Mouse (Mus musculus) limb, embryonic 10.5 days (tissue): ENCODE data around the gene Cntnap5a. TPM values are rescaled to one million over a fixed set of nuclear protein-coding genes. Genes with fewer than 3 reads are reported as not detected.
"Not testable (repeated sequence)": the region's sequence is repeated elsewhere in the genome, so short reads cannot be mapped to it uniquely, and the experiment has no call there.

Experiments
- DNase-seq: peaks from one replicate; pipeline ENCODE4 v3.0.0-alpha.2; 2017; ENCODE audit warnings: low spot score
- H3K27ac ChIP-seq: fragments of 300-500 bp; sonication (generic); 2 replicates; pipeline ENCODE4 v1.5.1; 2016; ENCODE audit warnings: mild to moderate bottlenecking
- H3K27me3 ChIP-seq: fragments of 300-500 bp; sonication (generic); 2 replicates; pipeline ENCODE4 v1.6.1; 2016; ENCODE audit warnings: low read depth, mild to moderate bottlenecking; ENCODE audit not compliant: poor library complexity, severe bottlenecking
- H3K36me3 ChIP-seq: fragments of 300-500 bp; sonication (generic); 2 replicates; pipeline ENCODE4 v1.6.1; 2016; ENCODE audit warnings: mild to moderate bottlenecking, moderate library complexity
- H3K4me1 ChIP-seq: fragments of 300-500 bp; sonication (generic); 2 replicates; pipeline ENCODE4 v1.6.1; 2016
- H3K4me3 ChIP-seq: fragments of 300-500 bp; sonication (generic); 2 replicates; pipeline ENCODE4 v1.5.1; 2016; ENCODE audit warnings: mild to moderate bottlenecking, moderate library complexity
- H3K9me3 ChIP-seq: fragments of 300-500 bp; sonication (generic); replicated peaks from 2 replicates; pipeline ENCODE4 v1.6.1; 2016; ENCODE audit warnings: mild to moderate bottlenecking
- WGBS: fragments of 180-500 bp; shearing (Covaris S2); methylation state at CpG from one replicate; pipeline ENCODE4 v1.1.7; 2016; 5-methylcytosine and 5-hydroxymethylcytosine counted together
- polyA plus RNA-seq: library from polyadenylated mRNA; unstranded; fragments of >200 nt; fragmentation: Nextera tagmentation; extraction: Ambion mirVana; gene quantifications from 2 replicates; pipeline ENCODE4 v1.2.1, GENCODE M21; 2016

Gene Cntnap5a
- polyA plus RNA-seq, 1 experiment from 2014 or later: not detected

GRCm38 (mm10) chr1:116127085-116127484, 442.5 kb downstream of the Cntnap5a start:
- H3K27me3 ChIP-seq: no peaks in the 10 kb centered on the region
- H3K4me1 ChIP-seq: no peaks in the 10 kb centered on the region
- H3K9me3 ChIP-seq: no peaks in the 10 kb centered on the region
- DNase-seq: no peak
- no peaks in the 10 kb centered on the region for H3K36me3 ChIP-seq
- H3K4me3 ChIP-seq: no peak overlapping the region
- no peak overlapping the region for H3K27ac ChIP-seq
- WGBS: 77% methylated on average over 2 of the region's 2 CpGs

- Histone ChIP-seq H3K27me3 (no peaks in the 10 kb centered on the region), H3K4me3 (no peak overlapping the region), H3K9me3 (no peaks in the 10 kb centered on the region), H3K27ac (no peak overlapping the region), H3K36me3 (no peaks in the 10 kb centered on the region), H3K4me1 (no peaks in the 10 kb centered on the region)
- 73% methylated on average over 1 of the region's 1 CpGs for WGBS
- DNase-seq: no peak
These were observed 444.1 kb downstream of the Cntnap5a start for GRCm38 (mm10) chr1:116128450-116129246.

GRCm38 (mm10) chr1:116132471-116132870, 447.9 kb downstream of the Cntnap5a start:
- Histone ChIP-seq H3K27ac (no peak overlapping the region), H3K4me1 (no peaks in the 10 kb centered on the region), H3K27me3 (no peaks in the 10 kb centered on the region), H3K9me3 (no peaks in the 10 kb centered on the region), H3K36me3 (no peaks in the 10 kb centered on the region), H3K4me3 (no peak overlapping the region)
- DNase-seq: no peak

GRCm38 (mm10) chr1:116149764-116150369, 465.3 kb downstream of the Cntnap5a start:
- H3K9me3 ChIP-seq: no peaks in the 10 kb centered on the region
- H3K4me3 ChIP-seq: no peak overlapping the region
- H3K27me3 ChIP-seq: no peaks in the 10 kb centered on the region
- H3K27ac ChIP-seq: no peak overlapping the region
- H3K36me3 ChIP-seq: no peaks in the 10 kb centered on the region
- H3K4me1 ChIP-seq: no peaks in the 10 kb centered on the region
- DNase-seq: no peak

GRCm38 (mm10) chr1:116184471-116184870, 499.9 kb downstream of the Cntnap5a start:
- Histone ChIP-seq H3K27me3 (no peaks in the 10 kb centered on the region), H3K9me3 (no peaks in the 10 kb centered on the region), H3K27ac (no peak overlapping the region), H3K4me1 (no peaks in the 10 kb centered on the region), H3K36me3 (no peaks in the 10 kb centered on the region), H3K4me3 (no peak overlapping the region)
- DNase-seq: no peak
- whole genome bisulfite sequencing: 96% methylated on average over 2 of the region's 2 CpGs

GRCm38 (mm10) chr1:116188142-116188541, 503.6 kb downstream of the Cntnap5a start:
- not testable (repeated sequence) for H3K4me3 ChIP-seq, DNase-seq, H3K27ac ChIP-seq, H3K9me3 ChIP-seq, H3K4me1 ChIP-seq, H3K36me3 ChIP-seq, H3K27me3 ChIP-seq
- WGBS: 84% methylated on average over 1 of the region's 1 CpGs

GRCm38 (mm10) chr1:116192299-116192698, 507.7 kb downstream of the Cntnap5a start:
- H3K27me3 ChIP-seq: no peaks in the 10 kb centered on the region
- no peaks in the 10 kb centered on the region for H3K4me1 ChIP-seq
- 90% methylated on average over 2 of the region's 2 CpGs for WGBS
- H3K9me3 ChIP-seq: no peaks in the 10 kb centered on the region
- no peaks in the 10 kb centered on the region for H3K36me3 ChIP-seq
- no peak overlapping the region for H3K27ac ChIP-seq
- DNase-seq: no peak
- H3K4me3 ChIP-seq: no peak overlapping the region

- Histone ChIP-seq H3K36me3 (no peaks in the 10 kb centered on the region), H3K4me3 (no peak overlapping the region), H3K9me3 (no peaks in the 10 kb centered on the region), H3K27me3 (no peaks in the 10 kb centered on the region), H3K4me1 (no peaks in the 10 kb centered on the region), H3K27ac (no peak overlapping the region)
- no peak for DNase-seq
These were observed 532.3 kb downstream of the Cntnap5a start for GRCm38 (mm10) chr1:116216883-116217282.

- Histone ChIP-seq H3K36me3 (no peaks in the 10 kb centered on the region), H3K4me1 (no peaks in the 10 kb centered on the region), H3K27me3 (no peaks in the 10 kb centered on the region), H3K9me3 (no peaks in the 10 kb centered on the region), H3K27ac (no peak overlapping the region), H3K4me3 (no peak overlapping the region)
- DNase-seq: no peak
These were observed 556.0 kb downstream of the Cntnap5a start for GRCm38 (mm10) chr1:116240538-116240937.

GRCm38 (mm10) chr1:116243856-116244255, 559.3 kb downstream of the Cntnap5a start:
- no peaks in the 10 kb centered on the region for H3K9me3 ChIP-seq
- no peaks in the 10 kb centered on the region for H3K4me1 ChIP-seq
- H3K27me3 ChIP-seq: no peaks in the 10 kb centered on the region
- WGBS: 91% methylated on average over 2 of the region's 2 CpGs
- H3K36me3 ChIP-seq: no peaks in the 10 kb centered on the region
- DNase-seq: no peak
- no peak overlapping the region for H3K27ac ChIP-seq
- no peak overlapping the region for H3K4me3 ChIP-seq

GRCm38 (mm10) chr1:116281144-116281543, 596.6 kb downstream of the Cntnap5a start:
- no peaks in the 10 kb centered on the region for H3K27me3 ChIP-seq
- no peaks in the 10 kb centered on the region for H3K36me3 ChIP-seq
- no peak for DNase-seq
- H3K27ac ChIP-seq: no peak overlapping the region
- no peak overlapping the region for H3K4me3 ChIP-seq
- no peaks in the 10 kb centered on the region for H3K9me3 ChIP-seq
- no peaks in the 10 kb centered on the region for H3K4me1 ChIP-seq

GRCm38 (mm10) chr1:116283968-116284367, 599.4 kb downstream of the Cntnap5a start:
- Histone ChIP-seq H3K4me3 (no peak overlapping the region), H3K36me3 (no peaks in the 10 kb centered on the region), H3K9me3 (no peaks in the 10 kb centered on the region), H3K4me1 (no peaks in the 10 kb centered on the region), H3K27ac (no peak overlapping the region), H3K27me3 (no peaks in the 10 kb centered on the region)
- WGBS: 64% methylated on average over 1 of the region's 1 CpGs
- DNase-seq: no peak

GRCm38 (mm10) chr1:116306555-116306954, 622.0 kb downstream of the Cntnap5a start:
- H3K27me3 ChIP-seq: no peaks in the 10 kb centered on the region
- no peak overlapping the region for H3K27ac ChIP-seq
- no peak for DNase-seq
- WGBS: 93% methylated on average over 3 of the region's 3 CpGs
- no peaks in the 10 kb centered on the region for H3K36me3 ChIP-seq
- no peak overlapping the region for H3K4me3 ChIP-seq
- no peaks in the 10 kb centered on the region for H3K9me3 ChIP-seq
- no peaks in the 10 kb centered on the region for H3K4me1 ChIP-seq

- 72% methylated on average over 3 of the region's 3 CpGs for WGBS
- no peaks in the 10 kb centered on the region for H3K4me1 ChIP-seq
- H3K4me3 ChIP-seq: no peak overlapping the region
- H3K27ac ChIP-seq: no peak overlapping the region
- H3K9me3 ChIP-seq: no peaks in the 10 kb centered on the region
- no peak for DNase-seq
- no peaks in the 10 kb centered on the region for H3K36me3 ChIP-seq
- no peaks in the 10 kb centered on the region for H3K27me3 ChIP-seq
These were observed 627.0 kb downstream of the Cntnap5a start for GRCm38 (mm10) chr1:116311512-116311911.
